Mouse (Mus musculus) midbrain, embryonic 14.5 days (tissue): ENCODE measurements at regions not wholly inside any gene's neighbourhood (a gene's known extent, or its start where the extent isn't known, plus 50 kb on each side); places are given as distances from the start of the nearest gene placed in this dataset.

ENCODE experiments used
- ATAC-seq: fragments of 200-750 bp; cut with Nextera tagmentation; 2 replicates; pipeline ENCODE4 v1.8.0; 2017; ENCODE audit warnings: moderate number of reproducible peaks, moderate library complexity; ENCODE audit not compliant: low FRiP score, low TSS enrichment
- DNase-seq: peaks from one replicate; pipeline ENCODE4 v3.0.0-alpha.2; 2015
- H3K27ac ChIP-seq: fragments of 300-500 bp; sonication (generic); replicated peaks from 2 replicates; pipeline ENCODE4 v1.5.1; 2014; ENCODE audit warnings: mild to moderate bottlenecking, low read depth, low read length, moderate library complexity
- H3K27me3 ChIP-seq: fragments of 300-500 bp; sonication (generic); 2 replicates; pipeline ENCODE4 v1.6.1; 2014; ENCODE audit warnings: low read length, control low read depth, mixed read lengths; ENCODE audit not compliant: control insufficient read depth, insufficient read depth
- H3K36me3 ChIP-seq: fragments of 300-500 bp; sonication (generic); 2 replicates; pipeline ENCODE4 v1.6.1; 2014; ENCODE audit warnings: low read length, control low read depth; ENCODE audit not compliant: control insufficient read depth, insufficient read depth
- H3K4me1 ChIP-seq: fragments of 300-500 bp; sonication (generic); 2 replicates; pipeline ENCODE4 v1.6.1; 2014; ENCODE audit warnings: mild to moderate bottlenecking, antibody characterized with exemption, low read length, control low read depth; ENCODE audit not compliant: control insufficient read depth, insufficient read depth
- H3K4me2 ChIP-seq: fragments of 300-500 bp; sonication (generic); 2 replicates; pipeline ENCODE4 v1.6.1; 2014; ENCODE audit warnings: mild to moderate bottlenecking, low read length, moderate library complexity
- H3K4me3 ChIP-seq: fragments of 300-500 bp; sonication (generic); replicated peaks from 2 replicates; pipeline ENCODE4 v1.5.1; 2014; ENCODE audit warnings: low read depth, low read length
- H3K9ac ChIP-seq: fragments of 300-500 bp; sonication (generic); replicated peaks from 2 replicates; pipeline ENCODE4 v1.6.1; 2014; ENCODE audit warnings: mild to moderate bottlenecking, low read length, moderate library complexity
- H3K9me3 ChIP-seq: fragments of 300-500 bp; sonication (generic); 2 replicates; pipeline ENCODE4 v1.6.1; 2016; ENCODE audit warnings: low read length, control low read depth, mixed read lengths; ENCODE audit not compliant: control insufficient read depth
- WGBS: fragments of 180-500 bp; shearing (Covaris S2); extraction: QIAGEN DNeasy Blood & Tissue Kit; methylation state at CpG from one replicate; pipeline ENCODE4 v1.1.7; 2014; 5-methylcytosine and 5-hydroxymethylcytosine counted together

DNA sequence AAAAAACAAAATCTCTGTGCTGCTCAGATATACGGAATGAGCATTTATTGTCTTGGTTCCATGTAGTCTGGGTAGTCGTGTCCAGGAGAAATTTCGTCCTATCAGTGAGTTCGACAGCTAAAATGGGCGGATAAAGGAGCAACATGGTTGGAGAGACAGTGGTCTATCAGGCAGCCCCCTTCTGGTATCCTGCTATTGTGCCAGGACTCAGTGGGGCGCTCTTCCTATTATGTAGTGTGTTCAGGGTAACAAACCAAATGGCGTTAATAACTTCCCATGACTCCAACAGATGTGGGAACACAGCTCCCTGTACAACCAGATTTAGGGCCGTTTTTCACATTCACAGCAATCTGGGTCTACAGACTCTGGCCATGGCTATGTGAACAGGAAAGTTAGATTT, 68.6 kb upstream of the Ofcc1 start:
- no peak overlapping the region for H3K4me3 ChIP-seq
- no peak overlapping the region for H3K4me2 ChIP-seq
- no peaks in the 10 kb centered on the region for H3K27me3 ChIP-seq
- H3K4me1 ChIP-seq: no peaks in the 10 kb centered on the region
- H3K36me3 ChIP-seq: no peaks in the 10 kb centered on the region
- WGBS: 84% methylated on average over 8 of the region's 8 CpGs
- no peaks in the 10 kb centered on the region for H3K9me3 ChIP-seq
- DNase-seq: no peak
- no peak overlapping the region for H3K27ac ChIP-seq
- no peak for ATAC-seq
- no peak overlapping the region for H3K9ac ChIP-seq

DNA sequence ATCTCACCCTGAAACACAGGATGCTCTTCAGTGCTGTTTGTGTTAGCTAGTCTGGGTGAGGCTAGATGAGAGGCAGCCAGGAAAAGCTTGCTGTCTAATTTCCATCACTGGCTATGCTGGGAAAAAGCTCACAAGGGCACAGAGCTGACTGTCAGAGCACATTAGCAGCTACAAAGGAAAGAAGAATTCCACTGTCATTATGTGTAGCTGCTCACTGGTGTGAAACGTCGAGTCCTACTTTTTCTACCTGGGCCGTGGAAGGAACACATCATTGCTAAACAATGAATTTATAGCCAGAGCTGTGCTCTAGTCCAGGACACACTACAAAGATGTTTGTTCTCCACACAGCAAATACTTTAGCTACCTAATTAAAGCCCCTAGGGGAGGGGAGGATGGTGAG, 61.8 kb upstream of the Ofcc1 start:
- Histone ChIP-seq H3K9ac (no peak overlapping the region), H3K27ac (no peak overlapping the region), H3K9me3 (no peaks in the 10 kb centered on the region), H3K4me3 (no peak overlapping the region), H3K4me2 (no peak overlapping the region), H3K36me3 (no peaks in the 10 kb centered on the region), H3K27me3 (no peaks in the 10 kb centered on the region), H3K4me1 (no peaks in the 10 kb centered on the region)
- no peak for ATAC-seq
- no peak for DNase-seq
- WGBS: 27% methylated on average over 3 of the region's 3 CpGs

DNA sequence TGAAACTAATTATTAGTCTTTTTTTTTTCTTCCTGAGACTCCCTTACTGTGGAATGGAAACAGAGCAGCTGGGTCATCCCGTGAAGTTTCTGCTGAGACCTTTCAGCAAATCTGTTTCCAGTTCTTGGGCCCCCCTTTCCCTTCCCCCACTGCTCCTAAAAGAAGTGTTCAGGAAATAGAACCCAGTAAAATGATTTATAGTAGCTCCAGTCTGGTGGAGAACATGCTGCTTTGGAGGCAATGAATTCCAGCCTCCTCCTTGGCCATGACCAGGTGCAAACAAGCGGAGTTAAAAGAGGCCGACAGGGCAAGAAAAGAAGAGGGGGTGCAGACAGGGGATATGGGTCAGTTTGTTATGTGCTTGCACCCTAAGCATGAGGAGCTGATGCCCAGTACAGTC, 56.6 kb upstream of the Ofcc1 start:
- H3K4me1 ChIP-seq: no peaks in the 10 kb centered on the region
- 90% methylated on average over 3 of the region's 3 CpGs for WGBS
- H3K27me3 ChIP-seq: no peaks in the 10 kb centered on the region
- no peak overlapping the region for H3K4me3 ChIP-seq
- ATAC-seq: no peak
- H3K27ac ChIP-seq: no peak overlapping the region
- DNase-seq: no peak
- H3K9ac ChIP-seq: no peak overlapping the region
- no peaks in the 10 kb centered on the region for H3K36me3 ChIP-seq
- no peaks in the 10 kb centered on the region for H3K9me3 ChIP-seq
- no peak overlapping the region for H3K4me2 ChIP-seq

DNA sequence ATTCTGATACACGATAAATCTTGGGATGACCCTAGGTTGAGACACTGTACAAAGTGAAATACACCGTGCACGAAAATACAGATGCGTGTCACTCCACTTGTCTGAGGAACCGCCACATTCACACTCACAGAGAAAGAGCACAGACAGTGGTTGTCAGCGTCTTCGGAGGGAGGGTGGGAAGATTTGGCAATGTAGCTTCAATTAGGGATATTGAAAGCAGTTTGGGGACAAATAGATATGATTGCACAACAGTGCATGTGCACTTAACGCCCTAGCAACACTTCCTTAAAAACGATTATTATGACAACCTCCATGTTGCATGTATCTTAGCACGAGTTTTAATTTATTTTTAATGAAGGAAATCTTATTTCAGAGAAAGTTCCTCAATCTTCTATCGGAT, 51.8 kb upstream of the Ofcc1 start:
- Histone ChIP-seq H3K36me3 (no peaks in the 10 kb centered on the region), H3K27ac (no peak overlapping the region), H3K9ac (no peak overlapping the region), H3K27me3 (no peaks in the 10 kb centered on the region), H3K9me3 (no peaks in the 10 kb centered on the region), H3K4me1 (no peaks in the 10 kb centered on the region), H3K4me2 (no peak overlapping the region), H3K4me3 (no peak overlapping the region)
- 94% methylated on average over 11 of the region's 11 CpGs for WGBS
- ATAC-seq: no peak
- DNase-seq: no peak
